Mouse (Mus musculus) lung, postnatal 14 days (tissue): Measurements from ENCODE around the gene 4921524J17Rik.

Experiments used
- DNase-seq: peaks from one replicate; pipeline ENCODE4 v3.0.0; 2021

4921524J17Rik gene

GRCm38 (mm10) chr8:85432168-85433016 lies at the start of gene 4921524J17Rik:
Gene 4921524J17Rik, minus strand, starts transcription at chr8:85432833.
- peak; percentile 96 for DNase-seq

DNA sequence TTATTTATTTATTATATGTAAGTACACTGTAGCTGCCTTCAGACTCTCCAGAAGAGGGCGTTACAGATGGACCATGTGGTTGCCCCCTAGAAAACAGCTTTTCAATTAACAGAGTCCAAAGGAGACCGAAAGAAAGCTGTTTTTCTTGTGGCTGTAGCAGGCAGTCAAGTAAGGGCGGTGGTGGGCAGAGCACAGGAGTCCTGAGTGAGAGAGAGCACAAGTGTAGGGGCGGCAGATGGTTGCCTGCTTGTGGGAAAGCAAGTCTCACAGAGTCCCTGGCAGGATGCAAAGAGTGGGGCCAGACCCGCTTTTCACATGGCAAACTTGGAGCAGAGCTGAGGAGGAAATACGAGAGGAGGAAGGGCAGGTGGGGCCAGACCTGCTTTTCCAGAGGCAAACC lies 49.8 kb upstream of the 4921524J17Rik start:
- no peak for DNase-seq

DNA sequence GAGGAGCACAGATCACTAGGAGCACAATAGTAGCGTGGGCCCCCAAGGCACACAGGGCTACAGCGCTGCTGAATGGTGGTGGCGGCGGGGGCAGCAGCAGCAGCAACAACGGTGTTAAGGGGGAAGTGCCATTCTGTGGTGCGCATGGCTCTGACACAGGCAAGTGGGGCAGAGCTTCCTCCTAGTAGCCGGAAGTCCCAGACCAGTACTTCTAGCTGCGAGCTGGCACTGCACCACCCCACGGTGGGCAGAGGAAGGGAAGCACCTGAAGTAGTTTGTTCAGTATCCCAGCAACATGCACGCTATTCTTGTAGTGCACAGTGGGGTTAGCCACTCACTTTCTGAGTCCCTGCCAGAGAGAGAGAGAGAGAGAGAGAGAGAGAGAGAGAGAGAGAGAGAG lies 49.3 kb upstream of the 4921524J17Rik start:
- DNase-seq: peak; percentile 57

DNA sequence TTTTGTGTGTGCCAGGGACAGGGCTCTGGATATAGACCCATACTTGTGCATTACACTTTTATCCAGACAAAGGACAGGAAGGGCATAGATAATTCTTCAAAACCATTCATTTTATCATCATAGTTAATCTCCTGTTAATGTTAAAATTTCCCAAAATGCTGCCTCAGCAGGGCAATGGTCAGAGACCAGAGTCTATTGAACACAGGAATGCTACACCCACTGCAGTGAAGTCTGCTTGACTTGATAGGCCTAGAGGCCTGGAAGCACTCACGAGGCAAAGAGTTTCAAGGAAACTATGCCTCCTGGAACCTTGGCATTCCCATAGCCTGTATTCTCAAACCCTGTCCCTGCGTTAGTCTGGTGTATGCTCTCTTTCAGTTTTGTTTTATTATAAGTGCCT lies 47.1 kb upstream of the 4921524J17Rik start:
- DNase-seq: no peak

- DNase-seq: no peak
Observed at GRCm38 (mm10) chr8:85478397-85478796, 45.8 kb upstream of the 4921524J17Rik start.

- no peak for DNase-seq
Observed at GRCm38 (mm10) chr8:85476970-85477545, 44.4 kb upstream of the 4921524J17Rik start.

DNA sequence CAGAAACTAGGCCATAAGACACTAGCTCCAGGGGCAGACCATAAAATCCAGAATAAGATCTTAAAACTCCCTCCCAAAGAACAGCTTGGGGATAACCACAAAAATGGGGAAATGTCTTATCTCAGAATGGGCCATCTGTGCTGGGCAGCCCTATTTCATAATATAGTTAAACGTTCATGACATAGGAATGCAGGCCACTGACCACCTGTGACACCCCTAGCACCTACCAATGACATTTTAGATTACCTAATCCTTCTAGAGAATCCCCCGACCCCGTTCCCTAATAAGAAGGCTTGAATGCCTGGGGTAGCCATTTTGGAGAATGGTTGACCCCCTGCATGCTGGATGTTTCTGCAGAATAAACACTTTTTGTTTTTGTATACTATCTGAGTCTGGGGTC lies 42.3 kb upstream of the 4921524J17Rik start:
- no peak for DNase-seq

GRCm38 (mm10) chr8:85473246-85473645 lies 40.6 kb upstream of the 4921524J17Rik start:
- no peak for DNase-seq

- no peak for DNase-seq
Observed at GRCm38 (mm10) chr8:85472800-85473199, 40.2 kb upstream of the 4921524J17Rik start.

- no peak for DNase-seq
Observed at GRCm38 (mm10) chr8:85470753-85471152, 38.1 kb upstream of the 4921524J17Rik start.

DNA sequence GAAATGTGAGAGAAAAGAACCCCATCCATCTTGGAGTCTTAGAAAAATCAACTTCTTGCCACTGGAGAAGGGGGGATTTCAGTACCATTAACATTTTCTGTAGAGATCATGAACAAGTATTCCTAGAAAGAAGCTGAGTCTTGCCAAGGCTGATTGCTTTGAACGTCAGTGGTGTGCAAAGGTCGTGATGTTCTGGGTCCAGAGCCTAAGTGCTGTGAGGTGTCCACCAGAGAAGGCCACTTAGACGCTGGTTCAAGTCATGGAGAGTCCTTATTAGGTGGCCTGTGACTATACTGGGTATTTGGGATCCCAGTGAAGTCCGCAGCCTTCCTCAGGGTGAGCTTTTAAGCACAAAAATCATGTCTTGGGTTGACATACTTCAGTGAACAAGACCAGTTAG lies 33.4 kb upstream of the 4921524J17Rik start:
- DNase-seq: no peak

DNA sequence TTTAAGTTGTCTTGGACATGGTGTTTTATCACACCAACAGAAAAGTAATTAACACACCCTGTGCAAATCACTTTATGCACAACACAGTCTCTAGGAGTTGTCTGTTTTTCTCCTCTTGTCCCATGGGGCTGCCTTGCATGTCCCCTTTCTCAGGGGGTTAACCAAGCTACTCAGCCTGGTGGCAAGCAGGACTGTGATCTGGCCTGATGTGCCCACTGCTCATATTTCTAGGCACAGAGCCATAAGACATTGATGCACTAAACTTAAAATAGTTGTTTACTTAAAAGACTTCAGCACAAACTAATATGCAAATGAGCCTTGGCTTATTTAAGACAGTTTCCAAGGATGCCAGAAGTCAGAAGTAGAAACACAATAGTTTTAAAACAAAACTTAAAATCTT lies 31.7 kb upstream of the 4921524J17Rik start:
- no peak for DNase-seq

DNA sequence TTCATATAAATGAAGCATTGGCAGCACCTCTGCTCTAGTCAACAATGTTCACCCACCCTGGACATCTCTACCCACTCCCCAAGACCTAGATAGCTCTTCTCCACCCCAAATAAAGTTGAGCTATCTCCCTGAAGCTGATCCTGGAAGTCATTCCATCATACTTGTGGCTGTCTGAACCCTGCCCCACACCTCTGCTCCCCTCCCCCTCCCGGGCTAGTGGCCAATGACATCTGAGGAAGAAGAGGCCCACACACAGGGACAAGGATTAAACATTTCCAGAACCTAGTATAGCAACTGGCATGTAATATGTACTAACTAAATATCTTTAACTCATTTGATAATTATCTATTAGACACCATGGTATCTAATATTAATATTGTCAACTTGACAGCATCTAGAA lies 29.8 kb upstream of the 4921524J17Rik start:
- DNase-seq: no peak

- peak; percentile 22 for DNase-seq
Observed at GRCm38 (mm10) chr8:85461377-85461776, 28.7 kb upstream of the 4921524J17Rik start.

- no peak for DNase-seq
Observed at GRCm38 (mm10) chr8:85460804-85461203, 28.2 kb upstream of the 4921524J17Rik start.

DNA sequence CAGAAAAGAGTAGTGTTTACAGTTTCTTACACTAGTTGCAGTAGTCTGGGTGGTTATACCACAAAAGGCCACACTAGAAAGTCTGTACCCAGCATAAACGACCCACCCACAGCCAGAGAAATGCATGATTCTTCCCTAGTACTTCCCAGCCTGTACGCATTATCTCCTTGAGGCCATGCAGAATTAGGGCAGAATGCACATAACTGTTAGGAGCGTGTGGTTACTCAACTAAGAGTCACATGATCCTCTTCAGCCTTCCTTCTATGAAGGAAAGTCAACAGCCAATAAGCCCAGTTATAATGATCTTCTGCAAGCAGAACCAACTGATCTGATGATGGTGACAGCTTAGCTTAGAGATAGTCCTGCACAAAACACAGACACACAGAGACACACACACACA lies 26.9 kb upstream of the 4921524J17Rik start:
- no peak for DNase-seq

DNA sequence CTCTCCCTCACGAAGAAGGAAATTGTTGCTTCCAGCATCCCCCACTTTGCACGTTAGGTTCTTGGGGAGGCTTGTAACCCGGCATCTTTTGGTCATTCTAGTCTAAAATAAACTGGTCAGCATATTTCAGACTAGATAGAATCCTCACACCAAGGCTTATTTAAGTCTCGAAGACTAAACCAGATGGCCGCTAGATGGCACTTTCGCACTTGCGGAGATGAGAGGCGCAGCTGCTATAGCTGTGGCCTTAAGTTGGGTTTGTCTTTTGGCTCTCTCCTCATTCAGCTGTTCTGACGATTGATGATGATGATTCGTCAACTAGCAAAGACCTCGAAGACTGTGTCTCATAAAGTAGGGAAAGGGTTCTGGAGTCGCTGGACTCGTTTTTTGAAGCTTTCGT lies 23.9 kb upstream of the 4921524J17Rik start:
- DNase-seq: peak; percentile 74

- DNase-seq: no peak
Observed at GRCm38 (mm10) chr8:85454750-85455149, 22.1 kb upstream of the 4921524J17Rik start.

GRCm38 (mm10) chr8:85453256-85453655 lies 20.6 kb upstream of the 4921524J17Rik start:
- no peak for DNase-seq

DNA sequence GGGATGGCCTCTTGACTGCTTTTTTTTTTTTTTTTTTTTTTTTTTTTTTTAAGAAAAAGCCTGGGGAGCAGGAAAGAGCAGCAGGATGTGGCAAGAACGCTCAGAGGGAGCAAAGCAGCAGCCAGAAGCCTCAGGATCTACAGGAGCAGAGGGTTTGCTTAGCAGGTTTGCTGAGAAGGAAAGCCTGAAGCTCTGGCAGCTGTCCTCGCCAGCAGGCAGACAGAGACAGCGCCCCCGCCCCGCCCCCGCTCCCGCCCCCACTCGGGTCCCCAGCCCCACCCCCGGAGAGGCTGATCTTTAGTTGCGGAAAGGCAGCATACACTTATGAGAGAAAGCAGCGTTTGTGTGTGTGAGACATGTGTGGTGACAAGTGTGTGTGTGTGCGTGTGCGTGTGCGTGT lies 19.7 kb upstream of the 4921524J17Rik start:
- DNase-seq: no peak

GRCm38 (mm10) chr8:85450335-85450734 lies 17.7 kb upstream of the 4921524J17Rik start:
- no peak for DNase-seq

- DNase-seq: no peak
Observed at GRCm38 (mm10) chr8:85445936-85446685, 13.5 kb upstream of the 4921524J17Rik start.

DNA sequence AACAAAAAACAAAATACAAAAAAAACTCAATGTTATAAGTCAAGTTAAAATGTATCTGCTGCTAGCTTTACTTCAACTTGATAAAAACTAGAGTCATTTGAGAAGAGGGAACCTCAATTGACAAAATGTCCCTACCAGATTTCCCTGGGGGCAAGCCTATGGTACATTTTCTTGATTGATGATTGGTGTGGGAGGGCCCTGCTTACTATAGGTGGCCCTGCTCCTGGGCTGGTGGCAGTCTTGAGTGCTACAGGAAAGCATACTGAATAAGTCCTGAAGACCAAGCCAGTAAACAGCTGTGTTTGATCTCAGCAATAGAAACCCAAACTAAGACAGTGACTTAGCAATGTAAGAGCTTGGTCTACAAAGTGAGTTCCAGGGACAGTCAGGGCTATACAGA lies 11.5 kb upstream of the 4921524J17Rik start:
- no peak for DNase-seq

- DNase-seq: no peak
Observed at GRCm38 (mm10) chr8:85441564-85441963, 8.9 kb upstream of the 4921524J17Rik start.
